In genomic region chr5:123947041-123947761, GRCm38 (mm10) we compare ENCODE assay signal across 8 mouse cellular contexts. TPM values are rescaled to one million over a fixed set of nuclear protein-coding genes. Genes with fewer than 3 reads are reported as not detected.
A peak's percentile ranks its signal among the peaks of the same experiment; 100 is the strongest.
DNase-seq lines count a peak whose midpoint lies in the region; ATAC-seq and TF ChIP-seq lines count a peak whose summit lies in the region.

No protein-coding gene starts in this region.

- H3K36me3 ChIP-seq in hindbrain, embryonic 14.5 days (replicated peaks; ENCODE audit: control insufficient read depth, insufficient read depth), result no peaks in the 10 kb centered on the region
- H3K36me3 ChIP-seq in hindbrain, embryonic 16.5 days (ENCODE audit: control insufficient read depth, insufficient read depth, low read length), result no peaks in the 10 kb centered on the region
- no peaks in the 10 kb centered on the region for H3K36me3 ChIP-seq in MEL (ENCODE audit: control insufficient read depth in 1 of 2, insufficient read depth in 2 of 2, low read length in 2 of 2)

- peak; percentile 32 to 83 (median 70); a peak in 4 of 6 replicates for TF ChIP-seq CTCF in MEL (IDR thresholded peaks at IDR 0.05 in 2 of 3, conservative IDR thresholded peaks at IDR 0.05 in 1 of 3; ENCODE audit: control insufficient read depth in 1 of 3, insufficient read depth in 1 of 3, low read depth in 2 of 3, low read length in 3 of 3, poor library complexity in 1 of 3, severe bottlenecking in 1 of 3)

- H3K9ac ChIP-seq in hindbrain, embryonic 14.5 days, result no peak overlapping the region
- H3K9ac ChIP-seq in hindbrain, embryonic 16.5 days (ENCODE audit: low read depth, low read length), result no peak overlapping the region
- H3K9ac ChIP-seq in MEL (ENCODE audit: control insufficient read depth, low read depth, low read length, poor library complexity, severe bottlenecking), result no peak overlapping the region

- 51% methylated on average over 7 of the region's 7 CpGs for WGBS in hindbrain, embryonic 14.5 days
- 49% methylated on average over 7 of the region's 7 CpGs for WGBS in hindbrain, embryonic 16.5 days

- H3K4me1 ChIP-seq in hindbrain, embryonic 14.5 days (replicated peaks; ENCODE audit: control insufficient read depth, insufficient read depth, low read length), result no peaks in the 10 kb centered on the region
- H3K4me1 ChIP-seq in hindbrain, embryonic 16.5 days (ENCODE audit: control insufficient read depth, insufficient read depth, low read depth, low read length), result no peaks in the 10 kb centered on the region
- H3K4me1 ChIP-seq in MEL (ENCODE audit: control insufficient read depth in 1 of 2, insufficient read depth in 2 of 2, low read length in 2 of 2), result no peaks in the 10 kb centered on the region

- H3K9me3 ChIP-seq in hindbrain, embryonic 14.5 days (ENCODE audit: control insufficient read depth, low read length), result no peaks in the 10 kb centered on the region
- no peaks in the 10 kb centered on the region for H3K9me3 ChIP-seq in hindbrain, embryonic 16.5 days (ENCODE audit: control insufficient read depth, low read length)
- H3K9me3 ChIP-seq in MEL (replicated peaks; ENCODE audit: insufficient read depth, low read length), result no peaks in the 10 kb centered on the region

- no peak overlapping the region for H3K27ac ChIP-seq in hindbrain, embryonic 14.5 days
- H3K27ac ChIP-seq in hindbrain, embryonic 16.5 days (ENCODE audit: low read depth, low read length), result no peak overlapping the region
- no peak overlapping the region for H3K27ac ChIP-seq in MEL (ENCODE audit: control insufficient read depth, low read depth, low read length)

- peak; percentile 86 for TF ChIP-seq RAD21 in MEL (IDR thresholded peaks at IDR 0.05; ENCODE audit: low read depth, low read length)

- ATAC-seq in hindbrain, embryonic 14.5 days (ENCODE audit: low FRiP score), result no peak
- no peak for ATAC-seq in hindbrain, embryonic 16.5 days
- peak; percentile 75 for ATAC-seq in neutrophil, adult 5-6 weeks (ENCODE audit: extremely low read depth, insufficient number of reproducible peaks, low FRiP score, poor library complexity, severe bottlenecking)

- peak; percentile 88 for DNase-seq in hindbrain, embryonic 14.5 days (ENCODE audit: low spot score)
- DNase-seq in 3T3-L1 (ENCODE audit: low read depth, low spot score) (peak; percentile 87), MEL (ENCODE audit: low read depth, low spot score) (peak; percentile 77)
- peak; percentile 32 for DNase-seq in fibroblast of lung, adult 2 months (ENCODE audit: low read depth)
- no peak for DNase-seq in urinary bladder, postnatal 4 days (ENCODE audit: low spot score in 2 of 2)
- no peak for DNase-seq in right cerebral cortex, postnatal 36 days (ENCODE audit: low spot score in 2 of 2)

- no peak overlapping the region for H3K4me2 ChIP-seq in hindbrain, embryonic 14.5 days (replicated peaks)
- no peak overlapping the region for H3K4me2 ChIP-seq in hindbrain, embryonic 16.5 days (ENCODE audit: low read length)

- TF ChIP-seq POLR2A in MEL (IDR thresholded peaks at IDR 0.05; ENCODE audit: control insufficient read depth in 1 of 2, insufficient read depth in 1 of 2, low read depth in 1 of 2, low read length in 2 of 2, poor library complexity in 1 of 2), result no peak

- no peaks in the 10 kb centered on the region for H3K79me2 ChIP-seq in MEL (ENCODE audit: control insufficient read depth, insufficient read depth, low read length, poor library complexity)

- H3K27me3 ChIP-seq in hindbrain, embryonic 14.5 days (ENCODE audit: control insufficient read depth, insufficient read depth, low read length), result no peaks in the 10 kb centered on the region
- H3K27me3 ChIP-seq in hindbrain, embryonic 16.5 days (replicated peaks; ENCODE audit: control insufficient read depth, insufficient read depth, low read length), result no peaks in the 10 kb centered on the region
- H3K27me3 ChIP-seq in MEL (ENCODE audit: control insufficient read depth in 1 of 2, insufficient read depth in 2 of 2, low read length in 2 of 2), result no peaks in the 10 kb centered on the region

- no peak overlapping the region for H3K4me3 ChIP-seq in hindbrain, embryonic 14.5 days (replicated peaks; ENCODE audit: low read length)
- no peak overlapping the region for H3K4me3 ChIP-seq in hindbrain, embryonic 16.5 days (ENCODE audit: low read length)
- H3K4me3 ChIP-seq in MEL (ENCODE audit: control insufficient read depth in 1 of 2, insufficient read depth in 1 of 2, low read depth in 2 of 2, low read length in 2 of 2), result no peak overlapping the region

- no peak for TF ChIP-seq EP300 in MEL (IDR thresholded peaks at IDR 0.05; ENCODE audit: low read depth in 1 of 2, low read length in 2 of 2)

TF ChIP-seq in MEL, 35 proteins besides CTCF, POLR2A, EP300 and RAD21:
- peak; percentile 28; the same call in 1 of the 2 replicates for TF ChIP-seq SIN3A (IDR thresholded peaks at IDR 0.05; ENCODE audit: low read length)
- peak; percentile 65 for TF ChIP-seq ZC3H11A (IDR thresholded peaks at IDR 0.05; ENCODE audit: low read depth, low read length)
- TF ChIP-seq NRF1 (IDR thresholded peaks at IDR 0.05; ENCODE audit: insufficient read depth, low read depth, low read length, poor library complexity, severe bottlenecking), result no peak
- TF ChIP-seq SMC3 (IDR thresholded peaks at IDR 0.05; ENCODE audit: low read depth, low read length), result peak; percentile 82

RNA-seq across cellular contexts. Expression of gene Ccdc62, which starts 16.7 kb away (rescaled TPM):
- 5.2 and 5.5 TPM in 2 replicates for polyA plus RNA-seq in hindbrain, embryonic 14.5 days (2014; fragmentation: Nextera tagmentation; extraction: Ambion mirVana)
- polyA plus RNA-seq in hindbrain, embryonic 16.5 days (2015; fragmentation: Nextera tagmentation; extraction: Ambion mirVana), result 4.2 and 5.7 TPM in 2 replicates
- total RNA-seq in MEL (2012; rRNA removed), result 7.5 and 8.5 TPM in 2 replicates
- polyA plus RNA-seq in MEL (2012; ENCODE audit: insufficient read depth in 1 of 2, insufficient read length in 2 of 2, low read depth in 1 of 2, low replicate concordance in 2 of 2, missing spikeins in 1 of 2), result 10 to 100 TPM in 1 of 2 experiments, not detected in 1; 13.4 TPM
- total RNA-seq in neutrophil, adult 5-6 weeks (2017), result 5.8 and 8.6 TPM in 2 replicates

RNA-seq across cellular contexts. Expression of gene Gm43518, which starts 20.0 kb away (rescaled TPM):
- 2.3 and 2.6 TPM in 2 replicates for polyA plus RNA-seq in hindbrain, embryonic 14.5 days (2014; fragmentation: Nextera tagmentation; extraction: Ambion mirVana)
- polyA plus RNA-seq in hindbrain, embryonic 16.5 days (2015; fragmentation: Nextera tagmentation; extraction: Ambion mirVana), result 3.7 and 4.9 TPM in 2 replicates
- total RNA-seq in MEL (2012; rRNA removed), result 1.5 and 2.1 TPM in 2 replicates
- polyA plus RNA-seq in MEL (2012; ENCODE audit: insufficient read depth in 1 of 2, insufficient read length in 2 of 2, low read depth in 1 of 2, low replicate concordance in 2 of 2, missing spikeins in 1 of 2), result 1 to 10 TPM in 1 of 2 experiments, not detected in 1; 3.6 TPM
- total RNA-seq in neutrophil, adult 5-6 weeks (2017), result 1.5 and 2.9 TPM in 2 replicates

RNA-seq across cellular contexts. Expression of gene Hip1r, which starts 26.2 kb away (rescaled TPM):
- 22.4 and 27.9 TPM in 2 replicates for polyA plus RNA-seq in hindbrain, embryonic 14.5 days (2014; fragmentation: Nextera tagmentation; extraction: Ambion mirVana)
- polyA plus RNA-seq in hindbrain, embryonic 16.5 days (2015; fragmentation: Nextera tagmentation; extraction: Ambion mirVana), result 34.3 and 35.3 TPM in 2 replicates
- 14.9 and 16.6 TPM in 2 replicates for total RNA-seq in MEL (2012; rRNA removed)
- 10 to 100 TPM in 1 of 2 experiments, not detected in 1; 31.6 TPM for polyA plus RNA-seq in MEL (2012; ENCODE audit: insufficient read depth in 1 of 2, insufficient read length in 2 of 2, low read depth in 1 of 2, low replicate concordance in 2 of 2, missing spikeins in 1 of 2)
- total RNA-seq in neutrophil, adult 5-6 weeks (2017), result 144 and 175 TPM in 2 replicates

RNA-seq across cellular contexts. Expression of gene Denr, which starts 40.2 kb away (rescaled TPM):
- 104 and 111 TPM in 2 replicates for polyA plus RNA-seq in hindbrain, embryonic 14.5 days (2014; fragmentation: Nextera tagmentation; extraction: Ambion mirVana)
- 105 and 112 TPM in 2 replicates for polyA plus RNA-seq in hindbrain, embryonic 16.5 days (2015; fragmentation: Nextera tagmentation; extraction: Ambion mirVana)
- total RNA-seq in MEL (2012; rRNA removed), result 100 and 109 TPM in 2 replicates
- 100 to 1,000 TPM in 1 of 2 experiments, 10 to 100 TPM in 1; 62.4 to 323 TPM for polyA plus RNA-seq in MEL (2012; ENCODE audit: insufficient read depth in 1 of 2, insufficient read length in 2 of 2, low read depth in 1 of 2, low replicate concordance in 2 of 2, missing spikeins in 1 of 2)
- total RNA-seq in neutrophil, adult 5-6 weeks (2017), result 23.0 and 27.9 TPM in 2 replicates

Comparison
In these comparisons a context has a peak if more than half of its experiments do, and no peak if none do; other contexts are left out.
1. DNase-seq: peak in hindbrain, embryonic 14.5 days (single experiment), 3T3-L1 (single experiment), MEL (single experiment) and fibroblast of lung, adult 2 months (single experiment); none in urinary bladder, postnatal 4 days (0 of 2) and right cerebral cortex, postnatal 36 days (0 of 2).